Mouse (Mus musculus) embryonic facial prominence, embryonic 11.5 days (tissue): ENCODE data around the gene Myog. TPM values are rescaled to one million over a fixed set of nuclear protein-coding genes. Genes with fewer than 3 reads are reported as not detected.
"Not testable (repeated sequence)": the region's sequence is repeated elsewhere in the genome, so short reads cannot be mapped to it uniquely, and the experiment has no call there.

Source experiments
- ATAC-seq: fragments of 200-750 bp; cut with Nextera tagmentation; replicated peaks from 2 replicates; pipeline ENCODE4 v1.8.0; 2017; ENCODE audit warnings: low read depth; ENCODE audit not compliant: insufficient number of reproducible peaks, low FRiP score, low TSS enrichment
- DNase-seq: peaks from one replicate; pipeline ENCODE4 v3.0.0-alpha.2; 2015; ENCODE audit warnings: low spot score
- H3K27ac ChIP-seq: fragments of 300-500 bp; sonication (generic); replicated peaks from 2 replicates; pipeline ENCODE4 v1.5.1; 2014; ENCODE audit warnings: mild to moderate bottlenecking, low read depth, low read length, control low read depth
- H3K27me3 ChIP-seq: fragments of 300-500 bp; sonication (generic); 2 replicates; pipeline ENCODE4 v1.6.1; 2014; ENCODE audit warnings: mild to moderate bottlenecking, low read length, moderate library complexity, mixed read lengths; ENCODE audit not compliant: control insufficient read depth, insufficient read depth
- H3K36me3 ChIP-seq: fragments of 300-500 bp; sonication (generic); replicated peaks from 2 replicates; pipeline ENCODE4 v1.6.1; 2014; ENCODE audit warnings: low read depth, mild to moderate bottlenecking, low read length, moderate library complexity, mixed read lengths; ENCODE audit not compliant: control insufficient read depth, insufficient read depth
- H3K4me1 ChIP-seq: fragments of 300-500 bp; sonication (generic); 2 replicates; pipeline ENCODE4 v1.6.1; 2014; ENCODE audit warnings: low read length, mixed read lengths; ENCODE audit not compliant: control insufficient read depth, insufficient read depth
- H3K4me2 ChIP-seq: fragments of 300-500 bp; sonication (generic); 2 replicates; pipeline ENCODE4 v1.6.1; 2014; ENCODE audit warnings: low read depth, mild to moderate bottlenecking, control low read depth, low read length, moderate library complexity
- H3K4me3 ChIP-seq: fragments of 300-500 bp; sonication (generic); 2 replicates; pipeline ENCODE4 v1.5.1; 2014; ENCODE audit warnings: low read depth, low read length, control low read depth
- H3K9ac ChIP-seq: fragments of 300-500 bp; sonication (generic); replicated peaks from 2 replicates; pipeline ENCODE4 v1.6.1; 2014; ENCODE audit warnings: mild to moderate bottlenecking, control low read depth, low read length
- H3K9me3 ChIP-seq: fragments of 300-500 bp; sonication (generic); replicated peaks from 2 replicates; pipeline ENCODE4 v1.6.1; 2016; ENCODE audit warnings: mild to moderate bottlenecking, low read length, inconsistent platforms, mixed read lengths; ENCODE audit not compliant: control insufficient read depth
- WGBS: fragments of 180-500 bp; shearing (Covaris S2); extraction: QIAGEN DNeasy Blood & Tissue Kit; methylation state at CpG from one replicate; pipeline ENCODE4 v1.1.7; 2014; 5-methylcytosine and 5-hydroxymethylcytosine counted together
- polyA plus RNA-seq: library from polyadenylated mRNA; unstranded; fragments of >200 nt; fragmentation: Nextera tagmentation; extraction: Ambion mirVana; gene quantifications from 2 replicates; pipeline ENCODE4 v1.2.1, GENCODE M21; 2014

Gene Myog
- polyA plus RNA-seq, 1 experiment from 2014 or later: 19.8 TPM

DNA sequence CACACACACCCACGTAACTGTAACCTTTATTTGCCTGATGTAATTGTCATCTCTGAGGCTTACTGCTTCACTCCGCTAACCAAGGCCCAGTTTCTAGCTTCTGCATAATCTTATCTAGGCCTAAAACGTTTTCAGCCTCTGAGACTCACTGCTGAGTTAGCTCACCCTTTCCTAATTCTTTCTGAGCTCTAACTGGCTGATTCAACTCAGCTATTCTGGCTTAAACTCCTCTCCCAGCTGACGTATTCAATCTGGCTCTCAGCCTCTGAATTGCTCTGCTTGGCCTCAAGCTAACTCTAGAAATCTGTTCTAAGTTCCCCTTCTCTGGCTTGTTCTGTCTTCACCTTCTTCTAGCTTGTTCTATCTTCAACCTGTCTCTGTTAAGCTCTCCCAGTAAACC lies 43.2 kb upstream of the Myog start:
- DNase-seq (no peak), ATAC-seq (no peak)
- H3K4me2 ChIP-seq: no peak overlapping the region
- H3K9me3 ChIP-seq: no peaks in the 10 kb centered on the region
- no peak overlapping the region for H3K9ac ChIP-seq
- H3K36me3 ChIP-seq: no peaks in the 10 kb centered on the region
- H3K4me1 ChIP-seq: no peaks in the 10 kb centered on the region
- H3K4me3 ChIP-seq: no peak overlapping the region
- no peak overlapping the region for H3K27ac ChIP-seq
- H3K27me3 ChIP-seq: no peaks in the 10 kb centered on the region
- WGBS: 63% methylated on average over 4 of the region's 4 CpGs

DNA sequence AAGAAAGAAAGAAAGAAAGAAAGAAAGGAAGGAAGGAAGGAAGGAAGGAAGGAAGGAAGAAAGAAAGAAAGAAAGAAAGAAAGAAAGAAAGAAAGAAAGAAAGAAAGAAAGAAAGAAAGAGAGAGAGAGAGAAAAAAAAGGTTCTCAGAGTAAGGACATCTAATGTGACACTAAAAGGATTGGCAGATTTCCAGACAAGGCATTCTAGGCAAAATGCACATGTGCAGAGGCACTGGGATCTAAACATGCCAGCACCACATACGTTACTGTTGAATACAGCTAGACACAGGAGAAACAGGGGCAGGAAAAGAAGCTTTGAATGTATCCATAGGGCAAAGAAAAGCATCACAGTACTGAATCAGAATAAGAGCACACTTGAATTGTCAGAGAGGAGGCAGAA lies 40.1 kb upstream of the Myog start:
- H3K27me3 ChIP-seq, DNase-seq, H3K27ac ChIP-seq, H3K36me3 ChIP-seq, H3K4me2 ChIP-seq, ATAC-seq, H3K4me1 ChIP-seq, H3K9me3 ChIP-seq, H3K4me3 ChIP-seq, H3K9ac ChIP-seq: not testable (repeated sequence)
- 62% methylated on average over 1 of the region's 1 CpGs for WGBS

DNA sequence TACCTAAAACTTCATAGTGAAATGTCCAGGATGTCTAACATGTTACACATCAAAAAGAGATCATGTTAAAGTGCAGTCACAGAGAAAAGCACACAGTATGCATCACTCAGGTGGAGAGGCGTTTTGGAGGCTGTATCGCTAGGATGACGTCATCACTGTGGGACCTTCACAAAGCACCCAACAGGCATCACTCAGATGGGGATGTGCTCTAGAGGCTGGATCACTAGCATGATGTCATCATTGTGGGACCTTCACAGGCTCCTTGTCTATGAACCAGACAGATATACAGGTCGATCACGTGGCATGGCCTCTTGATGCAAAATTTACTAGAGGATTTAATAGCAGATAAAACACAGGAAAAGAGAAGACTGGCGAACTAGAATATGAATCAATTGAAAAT lies 25.4 kb upstream of the Myog start:
- Histone ChIP-seq H3K4me2 (no peak overlapping the region), H3K36me3 (no peaks in the 10 kb centered on the region), H3K27me3 (no peaks in the 10 kb centered on the region), H3K9ac (no peak overlapping the region), H3K9me3 (no peaks in the 10 kb centered on the region), H3K4me1 (no peaks in the 10 kb centered on the region), H3K4me3 (no peak overlapping the region), H3K27ac (no peak overlapping the region)
- 84% methylated on average over 6 of the region's 6 CpGs for WGBS
- no peak for ATAC-seq
- DNase-seq: no peak

DNA sequence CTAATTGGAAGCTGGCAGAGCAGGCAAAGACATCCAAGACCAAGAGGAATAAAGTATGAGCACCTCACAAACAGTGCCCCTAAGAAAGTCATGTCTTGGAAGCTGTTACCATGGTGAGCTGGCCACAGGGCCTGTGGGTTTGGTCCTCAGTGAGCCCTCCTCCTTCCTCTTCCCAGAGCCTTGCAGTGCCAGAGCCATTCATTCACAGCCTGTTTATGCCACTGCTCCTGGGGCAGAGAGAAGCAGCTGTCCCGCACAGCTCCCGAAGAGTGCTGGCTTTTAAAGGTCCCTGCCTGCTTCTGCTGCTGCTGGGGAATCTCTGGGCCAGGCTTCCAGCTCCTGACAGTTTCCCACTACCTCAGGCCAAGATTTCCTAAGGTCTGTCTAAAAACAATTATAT lies 24.0 kb upstream of the Myog start:
- 42% methylated on average over 2 of the region's 2 CpGs for WGBS
- no peak for ATAC-seq
- Histone ChIP-seq H3K27ac (no peak overlapping the region), H3K9ac (no peak overlapping the region), H3K9me3 (no peaks in the 10 kb centered on the region), H3K27me3 (no peaks in the 10 kb centered on the region), H3K4me3 (no peak overlapping the region), H3K4me2 (no peak overlapping the region), H3K36me3 (no peaks in the 10 kb centered on the region), H3K4me1 (no peaks in the 10 kb centered on the region)
- no peak for DNase-seq

DNA sequence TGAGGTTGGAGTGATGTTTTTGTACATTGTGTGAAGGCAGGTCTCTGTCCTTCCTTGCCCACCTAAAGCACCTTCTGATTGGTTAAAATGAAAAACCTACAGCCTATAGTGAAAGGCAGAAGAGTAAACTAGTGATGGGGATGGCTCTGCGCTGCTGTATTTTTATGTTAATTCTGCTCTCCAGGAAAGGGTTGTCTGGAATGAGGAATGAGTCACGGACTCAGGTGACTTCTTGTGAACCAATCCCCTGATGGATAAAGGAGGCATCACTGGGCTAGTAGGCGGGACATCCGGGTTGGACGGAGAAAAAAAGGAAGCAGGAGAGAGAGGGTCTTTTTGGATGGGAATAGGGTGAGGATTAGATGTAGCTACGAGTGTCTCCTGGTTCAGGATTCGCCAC lies 19.8 kb upstream of the Myog start:
- Histone ChIP-seq H3K36me3 (no peaks in the 10 kb centered on the region), H3K9me3 (no peaks in the 10 kb centered on the region), H3K4me2 (no peak overlapping the region), H3K27me3 (no peaks in the 10 kb centered on the region), H3K9ac (no peak overlapping the region), H3K27ac (no peak overlapping the region), H3K4me3 (no peak overlapping the region), H3K4me1 (no peaks in the 10 kb centered on the region)
- ATAC-seq: no peak
- WGBS: 77% methylated on average over 7 of the region's 7 CpGs
- no peak for DNase-seq

DNA sequence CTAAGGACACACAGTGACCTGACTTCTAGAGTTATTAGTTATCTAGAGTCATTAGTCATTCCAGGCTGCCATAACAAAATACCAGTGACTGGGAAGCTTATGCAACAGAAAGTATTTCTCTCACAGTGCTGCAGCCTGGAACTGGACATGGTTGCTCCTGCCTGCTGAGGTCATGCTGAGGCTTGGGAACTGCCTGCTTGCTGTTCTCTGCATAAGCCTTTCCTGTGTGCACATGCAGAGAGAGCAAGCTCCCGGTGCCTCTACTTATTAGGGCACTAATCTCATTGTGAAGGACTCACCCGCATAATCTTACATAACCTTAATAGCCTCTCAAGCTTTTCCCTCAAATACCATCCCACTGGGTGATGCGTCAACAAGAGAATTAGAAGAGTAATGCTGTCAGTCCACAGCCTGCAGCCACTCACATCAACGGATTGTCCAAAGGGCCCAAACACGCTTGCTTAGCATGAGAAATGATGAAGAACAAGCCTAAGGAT lies 17.0 kb upstream of the Myog start:
- no peak overlapping the region for H3K27ac ChIP-seq
- H3K4me2 ChIP-seq: no peak overlapping the region
- no peaks in the 10 kb centered on the region for H3K27me3 ChIP-seq
- ATAC-seq: no peak
- no peaks in the 10 kb centered on the region for H3K4me1 ChIP-seq
- WGBS: 72% methylated on average over 5 of the region's 5 CpGs
- H3K9me3 ChIP-seq: no peaks in the 10 kb centered on the region
- no peak overlapping the region for H3K9ac ChIP-seq
- DNase-seq: no peak
- H3K36me3 ChIP-seq: no peaks in the 10 kb centered on the region
- H3K4me3 ChIP-seq: no peak overlapping the region

DNA sequence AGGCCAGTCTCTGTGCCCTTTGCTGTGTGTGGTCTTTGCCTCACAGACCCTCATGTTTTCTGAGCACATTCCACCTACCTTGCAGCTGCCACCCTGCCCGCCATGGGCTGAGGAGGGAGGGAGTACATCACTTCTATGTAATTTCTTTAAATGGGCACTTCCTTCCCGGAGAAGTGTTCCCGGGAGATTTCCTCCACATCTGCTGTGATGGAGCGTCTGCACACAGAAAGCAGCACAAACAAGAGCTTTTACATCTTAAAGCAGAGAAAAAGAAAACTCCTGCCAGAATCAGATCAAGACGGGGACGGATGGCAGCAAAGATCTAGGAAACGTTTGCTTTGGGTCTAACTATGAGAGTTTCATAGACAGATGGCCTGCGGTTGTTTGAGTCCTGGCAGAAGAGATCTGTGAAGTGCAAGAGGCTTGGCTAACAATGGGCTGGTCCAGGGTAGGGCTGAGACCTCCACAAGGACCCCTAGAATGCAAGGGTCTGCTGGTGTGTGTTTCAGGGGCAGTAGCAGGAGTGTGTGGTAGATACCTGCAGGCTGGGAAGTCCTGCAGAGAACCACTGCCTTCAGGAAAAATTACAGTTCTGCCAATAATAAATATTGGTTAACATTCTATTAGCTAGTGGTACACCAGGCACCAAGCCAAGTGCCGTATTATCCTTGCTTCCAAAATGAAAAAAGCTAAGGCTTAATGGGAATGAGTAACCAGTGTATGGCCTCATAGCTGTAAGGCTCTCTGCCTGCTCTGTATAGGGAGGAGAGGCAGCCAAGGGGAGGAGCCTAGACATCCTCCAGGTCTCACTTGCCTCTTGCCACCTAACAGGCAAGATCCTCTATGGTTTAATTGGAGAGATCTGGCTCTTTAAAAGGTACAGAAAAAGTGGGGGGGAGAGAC lies 16.0 kb upstream of the Myog start:
- H3K9me3 ChIP-seq: no peaks in the 10 kb centered on the region
- 40% methylated on average over 9 of the region's 9 CpGs for WGBS
- H3K27me3 ChIP-seq: no peaks in the 10 kb centered on the region
- DNase-seq (peak; percentile 30), ATAC-seq (no peak)
- no peaks in the 10 kb centered on the region for H3K36me3 ChIP-seq
- no peak overlapping the region for H3K4me2 ChIP-seq
- H3K4me1 ChIP-seq: no peaks in the 10 kb centered on the region
- no peak overlapping the region for H3K27ac ChIP-seq
- H3K9ac ChIP-seq: no peak overlapping the region
- no peak overlapping the region for H3K4me3 ChIP-seq

DNA sequence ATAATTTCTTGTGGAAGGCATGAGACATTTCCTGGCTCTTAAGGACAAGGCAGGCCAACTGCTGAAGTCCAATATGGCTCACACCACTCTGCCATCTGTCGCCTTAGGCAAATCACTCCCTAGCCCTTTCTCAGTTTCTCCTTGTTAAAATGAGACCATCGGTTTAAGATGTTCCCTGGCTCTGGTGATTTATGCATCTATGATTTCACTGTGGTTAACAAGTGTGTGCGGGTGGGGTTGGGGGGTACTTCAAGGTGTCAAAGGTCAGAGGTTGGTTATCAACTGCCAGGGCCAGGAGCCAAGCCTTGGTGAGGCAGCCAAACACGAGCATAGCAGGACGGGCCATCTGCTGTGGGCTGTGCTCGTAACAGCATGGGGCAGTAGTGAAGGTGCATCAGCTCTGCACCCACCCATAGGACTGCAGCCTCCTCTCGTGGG lies 15.3 kb upstream of the Myog start:
- no peak for ATAC-seq
- WGBS: 83% methylated on average over 7 of the region's 7 CpGs

More for the DNA sequence above, 15.3 kb upstream of the Myog start:
- Histone ChIP-seq H3K4me1 (no peaks in the 10 kb centered on the region), H3K36me3 (no peaks in the 10 kb centered on the region), H3K27ac (no peak overlapping the region), H3K4me2 (no peak overlapping the region), H3K9ac (no peak overlapping the region), H3K9me3 (no peaks in the 10 kb centered on the region), H3K4me3 (no peak overlapping the region), H3K27me3 (no peaks in the 10 kb centered on the region)
- no peak for DNase-seq
